In genomic region chr1:60715651-60716196, GRCm38 (mm10) we compare ENCODE assay signal across 9 mouse cellular contexts. TPM values are rescaled to one million over a fixed set of nuclear protein-coding genes. Genes with fewer than 3 reads are reported as not detected.
DNase-seq lines count a peak whose midpoint lies in the region; ATAC-seq lines count a peak whose summit lies in the region.
"Had no signal": no experiment of that assay in that cellular context is flagged by ENCODE, and none has a peak within 500 bp of the region (broad histone marks: within the 10 kb centered on the region; RNA-seq: fewer than 3 reads in every experiment).

No protein-coding gene starts in this region.

- no peak for DNase-seq in liver
- peak; percentile 53 for DNase-seq in kidney, postnatal 14 days
- DNase-seq in ovary, postnatal 36 days (ENCODE audit: low spot score) = no peak
- no peak for DNase-seq in spleen, adult 18-20 months
- DNase-seq in left cerebral cortex, postnatal 4 days = no peak

- no peaks in the 10 kb centered on the region for H3K36me3 ChIP-seq in liver, embryonic 12.5 days
- no peaks in the 10 kb centered on the region for H3K36me3 ChIP-seq in heart, embryonic 12.5 days
- no peaks in the 10 kb centered on the region for H3K36me3 ChIP-seq in stomach, embryonic 14.5 days (ENCODE audit: control insufficient read depth, insufficient read depth, low read length)
- H3K36me3 ChIP-seq: embryonic facial prominence, embryonic 12.5 days had no signal

- H3K4me3 ChIP-seq in liver, embryonic 12.5 days = no peak overlapping the region
- H3K4me3 ChIP-seq in heart, embryonic 12.5 days = no peak overlapping the region
- H3K4me3 ChIP-seq in stomach, embryonic 14.5 days (ENCODE audit: low read depth, low read length) = no peak overlapping the region
- H3K4me3 ChIP-seq: embryonic facial prominence, embryonic 12.5 days had no signal

- 55% methylated on average over 8 of the region's 8 CpGs for WGBS in liver, embryonic 12.5 days (ENCODE audit: insufficient replicate concordance)
- WGBS in heart, embryonic 12.5 days = 47% methylated on average over 8 of the region's 8 CpGs
- WGBS in stomach, embryonic 14.5 days = 32% methylated on average over 8 of the region's 8 CpGs

- H3K9ac ChIP-seq in liver, embryonic 12.5 days = no peak overlapping the region
- no peak overlapping the region for H3K9ac ChIP-seq in heart, embryonic 12.5 days
- H3K9ac ChIP-seq in stomach, embryonic 14.5 days (replicated peaks; ENCODE audit: low read depth, low read length) = no peak overlapping the region
- H3K9ac ChIP-seq: embryonic facial prominence, embryonic 12.5 days had no signal

- no peak overlapping the region for H3K4me2 ChIP-seq in liver, embryonic 12.5 days
- no peak overlapping the region for H3K4me2 ChIP-seq in heart, embryonic 12.5 days
- no peak overlapping the region for H3K4me2 ChIP-seq in stomach, embryonic 14.5 days (replicated peaks; ENCODE audit: low read depth, low read length)
- H3K4me2 ChIP-seq: embryonic facial prominence, embryonic 12.5 days had no signal

- intact Hi-C loops in left cerebral cortex, postnatal 4 days (cut with DNase I) = no loop called here

- H3K9me3 ChIP-seq in liver, embryonic 12.5 days (replicated peaks) = no peaks in the 10 kb centered on the region
- 0 out of 2 replicates have a peak, but pooled peaks cover 6% of the 10 kb centered on the region for H3K9me3 ChIP-seq in heart, embryonic 12.5 days (replicated peaks)
- H3K9me3 ChIP-seq in stomach, embryonic 14.5 days (ENCODE audit: control insufficient read depth, low read depth, low read length) = no peaks in the 10 kb centered on the region
- H3K9me3 ChIP-seq: embryonic facial prominence, embryonic 12.5 days had no signal

- H3K4me1 ChIP-seq in liver, embryonic 12.5 days = no peaks in the 10 kb centered on the region
- H3K4me1 ChIP-seq in heart, embryonic 12.5 days (replicated peaks) = peaks cover 5% of the 10 kb centered on the region
- H3K4me1 ChIP-seq in stomach, embryonic 14.5 days (ENCODE audit: control insufficient read depth, insufficient read depth, low read length) = peaks cover 9% of the 10 kb centered on the region
- H3K4me1 ChIP-seq: embryonic facial prominence, embryonic 12.5 days had no signal

- H3K27me3 ChIP-seq in liver, embryonic 12.5 days (replicated peaks) = no peaks in the 10 kb centered on the region
- no peaks in the 10 kb centered on the region for H3K27me3 ChIP-seq in heart, embryonic 12.5 days (replicated peaks)
- H3K27me3 ChIP-seq in stomach, embryonic 14.5 days (ENCODE audit: control insufficient read depth, insufficient read depth, low read length) = no peaks in the 10 kb centered on the region
- H3K27me3 ChIP-seq: embryonic facial prominence, embryonic 12.5 days had no signal

- ATAC-seq in liver, embryonic 12.5 days = no peak
- ATAC-seq in heart, embryonic 12.5 days (ENCODE audit: insufficient number of reproducible peaks, low FRiP score) = 0 out of 2 replicates have a peak, but pooled peaks have one; percentile 6
- ATAC-seq in stomach, embryonic 14.5 days (ENCODE audit: insufficient number of reproducible peaks, insufficient read depth, low FRiP score, low read depth) = no peak

- H3K27ac ChIP-seq in liver, embryonic 12.5 days = peak overlapping the region; percentile 48
- H3K27ac ChIP-seq in heart, embryonic 12.5 days (ENCODE audit: poor library complexity, severe bottlenecking) = peak overlapping the region; percentile 55
- H3K27ac ChIP-seq in stomach, embryonic 14.5 days (ENCODE audit: low read length) = peak overlapping the region; percentile 34; the same call in 1 of the 2 replicates
- H3K27ac ChIP-seq: embryonic facial prominence, embryonic 12.5 days had no signal

RNA-seq across cellular contexts. Expression of gene Cd28, which starts 0.9 kb away (rescaled TPM):
- 0.04 and 0.12 TPM in 2 replicates for polyA plus RNA-seq in liver, embryonic 12.5 days (2016; fragmentation: Nextera tagmentation; extraction: Ambion mirVana)
- 0.06 and 0.17 TPM in 2 replicates for polyA plus RNA-seq in heart, embryonic 12.5 days (2016; fragmentation: Nextera tagmentation; extraction: Ambion mirVana)
- 0.13 and 0.25 TPM in 2 replicates for polyA plus RNA-seq in stomach, embryonic 14.5 days (2014; fragmentation: Nextera tagmentation; extraction: Ambion mirVana)
- under 1 TPM in 1 of 2 experiments, not detected in 1; 0.12 TPM for total RNA-seq in left cerebral cortex, postnatal 4 days (2021)
